Mouse (Mus musculus): ENCODE data around the gene Adora1. TPM values are rescaled to one million over a fixed set of nuclear protein-coding genes. Genes with fewer than 3 reads are reported as not detected.

Adora1 gene
- polyA plus RNA-seq, 1 experiment = not detected

GRCm38 (mm10) chr1:134206085-134206484, 29.1 kb downstream of the Adora1 start:
- Histone ChIP-seq H3K4me1 (ENCODE audit: control insufficient read depth, insufficient read depth, low read length) (no peaks in the 10 kb centered on the region), H3K4me3 (ENCODE audit: insufficient read depth, low read length) (no peak overlapping the region), H3K27ac (ENCODE audit: insufficient read depth, low read depth, low read length) (no peak overlapping the region)
- no peak for TF ChIP-seq CTCF (IDR thresholded peaks at IDR 0.05; ENCODE audit: low read depth, low read length)
- TF ChIP-seq POLR2A (IDR thresholded peaks at IDR 0.05; ENCODE audit: borderline replicate concordance, low read depth, low read length) = no peak

GRCm38 (mm10) chr1:134205296-134206018, 29.8 kb downstream of the Adora1 start:
- no peak overlapping the region for H3K4me3 ChIP-seq (ENCODE audit: insufficient read depth, low read length)
- no peak for TF ChIP-seq POLR2A (IDR thresholded peaks at IDR 0.05; ENCODE audit: borderline replicate concordance, low read depth, low read length)
- TF ChIP-seq CTCF (IDR thresholded peaks at IDR 0.05; ENCODE audit: low read depth, low read length) = no peak
- H3K27ac ChIP-seq (ENCODE audit: insufficient read depth, low read depth, low read length) = no peak overlapping the region
- no peaks in the 10 kb centered on the region for H3K4me1 ChIP-seq (ENCODE audit: control insufficient read depth, insufficient read depth, low read length)

GRCm38 (mm10) chr1:134204230-134204629, 31.0 kb downstream of the Adora1 start:
- Histone ChIP-seq H3K4me3 (ENCODE audit: insufficient read depth, low read length) (no peak overlapping the region), H3K27ac (ENCODE audit: insufficient read depth, low read depth, low read length) (no peak overlapping the region), H3K4me1 (ENCODE audit: control insufficient read depth, insufficient read depth, low read length) (no peaks in the 10 kb centered on the region)
- TF ChIP-seq POLR2A (IDR thresholded peaks at IDR 0.05; ENCODE audit: borderline replicate concordance, low read depth, low read length) (no peak), CTCF (IDR thresholded peaks at IDR 0.05; ENCODE audit: low read depth, low read length) (no peak)

GRCm38 (mm10) chr1:134201751-134202420, 33.3 kb downstream of the Adora1 start:
- Histone ChIP-seq H3K27ac (ENCODE audit: insufficient read depth, low read depth, low read length) (no peak overlapping the region), H3K4me1 (ENCODE audit: control insufficient read depth, insufficient read depth, low read length) (no peaks in the 10 kb centered on the region)
- peak; percentile 71 for TF ChIP-seq CTCF (IDR thresholded peaks at IDR 0.05; ENCODE audit: low read depth, low read length)
- no peak for TF ChIP-seq POLR2A (IDR thresholded peaks at IDR 0.05; ENCODE audit: borderline replicate concordance, low read depth, low read length)

GRCm38 (mm10) chr1:134200998-134201686, 34.1 kb downstream of the Adora1 start:
- no peak overlapping the region for H3K27ac ChIP-seq (ENCODE audit: insufficient read depth, low read depth, low read length)
- no peak for TF ChIP-seq CTCF (IDR thresholded peaks at IDR 0.05; ENCODE audit: low read depth, low read length)
- TF ChIP-seq POLR2A (IDR thresholded peaks at IDR 0.05; ENCODE audit: borderline replicate concordance, low read depth, low read length) = no peak
- H3K4me3 ChIP-seq (ENCODE audit: insufficient read depth, low read length) = no peak overlapping the region
- H3K4me1 ChIP-seq (ENCODE audit: control insufficient read depth, insufficient read depth, low read length) = peaks cover under 1% of the 10 kb centered on the region; the same call in 1 of the 2 replicates

More at GRCm38 (mm10) chr1:134201751-134202420, 33.3 kb downstream of the Adora1 start:
- H3K4me3 ChIP-seq (ENCODE audit: insufficient read depth, low read length) = no peak overlapping the region

GRCm38 (mm10) chr1:134200481-134200880, 34.8 kb downstream of the Adora1 start:
- TF ChIP-seq CTCF (IDR thresholded peaks at IDR 0.05; ENCODE audit: low read depth, low read length) (no peak), POLR2A (IDR thresholded peaks at IDR 0.05; ENCODE audit: borderline replicate concordance, low read depth, low read length) (no peak)
- Histone ChIP-seq H3K27ac (ENCODE audit: insufficient read depth, low read depth, low read length) (no peak overlapping the region), H3K4me1 (ENCODE audit: control insufficient read depth, insufficient read depth, low read length) (peaks cover 7% of the 10 kb centered on the region), H3K4me3 (ENCODE audit: insufficient read depth, low read length) (no peak overlapping the region)

- Histone ChIP-seq H3K27ac (ENCODE audit: insufficient read depth, low read depth, low read length) (no peak overlapping the region), H3K4me1 (ENCODE audit: control insufficient read depth, insufficient read depth, low read length) (peaks cover 18% of the 10 kb centered on the region), H3K4me3 (ENCODE audit: insufficient read depth, low read length) (no peak overlapping the region)
- TF ChIP-seq POLR2A (IDR thresholded peaks at IDR 0.05; ENCODE audit: borderline replicate concordance, low read depth, low read length) (no peak), CTCF (IDR thresholded peaks at IDR 0.05; ENCODE audit: low read depth, low read length) (no peak)
Measured at GRCm38 (mm10) chr1:134198197-134198995, 36.8 kb downstream of the Adora1 start.

- no peak overlapping the region for H3K4me3 ChIP-seq (ENCODE audit: insufficient read depth, low read length)
- TF ChIP-seq POLR2A (IDR thresholded peaks at IDR 0.05; ENCODE audit: borderline replicate concordance, low read depth, low read length) = no peak
- no peak for TF ChIP-seq CTCF (IDR thresholded peaks at IDR 0.05; ENCODE audit: low read depth, low read length)
- H3K27ac ChIP-seq (ENCODE audit: insufficient read depth, low read depth, low read length) = no peak overlapping the region
- peaks cover 18% of the 10 kb centered on the region for H3K4me1 ChIP-seq (ENCODE audit: control insufficient read depth, insufficient read depth, low read length)
Measured at GRCm38 (mm10) chr1:134197325-134197982, 37.8 kb downstream of the Adora1 start.

- TF ChIP-seq POLR2A (IDR thresholded peaks at IDR 0.05; ENCODE audit: borderline replicate concordance, low read depth, low read length) (no peak), CTCF (IDR thresholded peaks at IDR 0.05; ENCODE audit: low read depth, low read length) (peak; percentile 83)
- H3K4me1 ChIP-seq (ENCODE audit: control insufficient read depth, insufficient read depth, low read length) = peaks cover 18% of the 10 kb centered on the region
- H3K4me3 ChIP-seq (ENCODE audit: insufficient read depth, low read length) = peak overlapping the region; percentile 61
- peak overlapping the region; percentile 68 for H3K27ac ChIP-seq (ENCODE audit: insufficient read depth, low read depth, low read length)
Measured at GRCm38 (mm10) chr1:134196386-134196785, 38.8 kb downstream of the Adora1 start.

Measured in bone marrow macrophage, adult 2 months (primary cell).